Mouse (Mus musculus) frontal cortex, postnatal 10 days (tissue): ENCODE data around the gene Slit3.

Experiments
- DNase-seq, 2 experiments: peaks; one replicate each; pipeline ENCODE4 v3.0.0; 2022; ENCODE audit warnings: low spot score in 2 of 2, mixed read lengths in 1 of 2

Slit3 gene

DNA sequence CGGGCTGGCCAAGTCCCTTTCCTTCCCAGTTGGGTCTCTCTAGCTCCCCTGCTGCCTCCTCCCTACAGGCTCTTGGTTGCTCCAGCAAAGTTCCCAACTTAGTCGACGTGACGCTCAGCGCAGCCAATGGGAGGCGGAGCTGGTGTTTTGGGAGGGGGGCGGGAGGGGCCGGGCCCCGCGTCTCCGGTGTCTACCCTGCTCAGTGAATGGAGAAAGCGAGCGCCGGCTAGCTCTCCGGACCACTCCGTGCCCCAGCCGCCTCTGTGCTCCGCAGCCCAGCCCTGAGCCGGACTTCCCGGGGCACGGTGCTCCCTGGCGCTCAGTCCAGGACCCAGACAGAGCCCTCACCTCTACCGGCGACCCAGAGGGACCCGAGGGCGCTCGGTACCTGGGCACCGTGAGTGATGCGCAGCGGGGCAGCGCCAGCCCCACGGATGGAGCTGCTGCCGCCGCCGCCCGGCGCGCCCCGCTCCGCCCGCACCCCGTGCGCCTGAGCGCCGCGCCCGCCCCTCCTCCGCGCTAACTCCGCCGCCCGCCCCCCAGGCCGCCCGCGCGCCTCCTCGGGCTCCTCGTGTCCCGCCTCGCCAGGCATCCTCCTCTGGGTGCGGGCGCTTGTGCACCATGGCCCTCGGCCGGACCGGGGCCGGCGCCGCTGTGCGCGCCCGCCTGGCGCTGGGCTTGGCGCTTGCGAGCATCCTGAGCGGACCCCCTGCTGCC lies at the start of gene Slit3:
Slit3 (plus strand) TSS at position 331 of the 717 bp plus-strand sequence.
- DNase-seq: no peak

DNA sequence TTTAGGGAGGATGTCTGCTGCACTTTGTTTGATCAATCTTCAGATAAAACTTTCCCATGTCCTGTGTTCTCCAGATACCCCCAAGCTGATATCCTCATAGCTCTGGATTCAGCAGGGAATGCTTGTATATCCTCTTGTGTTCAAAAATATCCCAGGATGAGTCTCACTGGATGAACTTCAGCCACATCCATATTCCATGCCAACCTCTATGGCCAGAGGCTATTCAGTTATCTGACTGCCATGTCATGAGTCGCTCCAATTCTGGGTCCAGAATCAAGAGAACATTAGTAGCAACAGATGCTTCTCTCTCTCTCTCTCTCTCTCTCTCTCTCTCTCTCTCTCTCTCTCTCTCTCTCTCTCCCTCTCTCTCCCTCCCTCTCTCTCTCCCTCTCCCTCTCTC lies 49.6 kb upstream of the Slit3 start:
- DNase-seq: no peak

DNA sequence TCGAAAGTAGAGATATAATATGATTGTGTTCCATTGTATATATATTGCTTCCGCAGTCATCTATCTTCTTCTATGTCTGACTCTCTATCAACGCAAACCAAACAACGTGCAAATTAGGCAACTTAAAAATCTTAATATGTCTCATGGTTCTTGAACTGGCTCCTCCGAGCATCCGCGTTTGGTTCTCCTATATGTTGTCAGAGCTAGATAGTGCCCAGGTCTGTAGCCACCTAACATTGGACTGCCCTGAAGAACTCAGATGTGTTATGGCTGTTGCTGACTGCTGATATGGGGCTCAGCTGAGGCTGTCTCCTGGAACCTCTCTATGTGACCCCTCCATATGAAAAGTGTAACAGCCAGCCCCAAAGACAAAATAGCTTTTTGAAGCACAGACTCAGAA lies 45.6 kb upstream of the Slit3 start:
- DNase-seq: no peak

DNA sequence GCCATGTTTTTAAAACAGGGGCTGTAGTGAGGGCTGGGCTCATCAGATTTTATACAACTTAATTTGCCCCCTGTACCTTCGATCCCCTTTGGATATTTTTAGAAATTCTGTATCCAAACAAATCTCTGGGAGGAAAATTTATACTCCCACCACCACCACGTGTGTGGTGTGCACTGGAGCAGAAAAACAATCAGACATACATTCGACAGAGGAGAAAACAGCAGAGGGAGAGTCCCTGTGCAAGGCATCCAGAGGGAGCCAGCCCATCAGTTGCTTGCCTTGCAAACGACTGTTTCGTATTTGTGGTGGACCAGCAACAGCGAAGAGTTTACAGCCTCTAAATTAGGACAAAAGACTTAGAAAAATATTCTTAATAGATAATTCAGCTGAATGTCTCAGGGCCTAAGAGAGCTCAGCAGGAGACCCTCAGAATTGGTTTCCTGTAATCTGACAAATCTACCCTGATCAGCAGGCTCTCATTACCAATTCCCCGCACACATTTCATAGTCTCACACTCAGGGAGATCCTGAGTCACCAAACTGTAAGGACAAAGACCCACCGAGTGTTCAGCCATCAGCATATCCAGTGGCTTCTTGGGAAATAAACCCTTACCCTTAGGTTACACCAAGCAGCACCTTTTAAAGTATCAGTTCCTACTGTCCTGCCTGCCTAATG lies 40.4 kb upstream of the Slit3 start:
- DNase-seq: no peak

DNA sequence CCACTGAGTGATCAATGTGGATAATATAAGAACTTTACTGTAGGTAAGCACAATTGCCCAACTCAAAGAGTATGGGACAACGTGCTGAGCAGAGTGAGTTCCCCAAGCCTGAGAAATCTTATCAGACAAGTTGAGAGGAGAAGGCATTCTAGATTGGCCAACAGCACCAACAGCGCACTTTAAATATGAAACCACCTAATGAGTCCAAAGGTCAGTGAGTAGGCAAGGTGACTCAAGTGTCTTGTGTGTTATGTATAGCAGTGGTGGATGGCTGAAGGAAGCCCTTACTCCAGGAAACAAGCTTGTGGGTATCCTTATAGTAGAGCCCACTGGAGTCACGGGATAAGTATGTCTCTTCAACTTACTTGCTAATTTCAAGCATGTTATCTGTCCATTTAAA lies 38.7 kb upstream of the Slit3 start:
- no peak for DNase-seq

DNA sequence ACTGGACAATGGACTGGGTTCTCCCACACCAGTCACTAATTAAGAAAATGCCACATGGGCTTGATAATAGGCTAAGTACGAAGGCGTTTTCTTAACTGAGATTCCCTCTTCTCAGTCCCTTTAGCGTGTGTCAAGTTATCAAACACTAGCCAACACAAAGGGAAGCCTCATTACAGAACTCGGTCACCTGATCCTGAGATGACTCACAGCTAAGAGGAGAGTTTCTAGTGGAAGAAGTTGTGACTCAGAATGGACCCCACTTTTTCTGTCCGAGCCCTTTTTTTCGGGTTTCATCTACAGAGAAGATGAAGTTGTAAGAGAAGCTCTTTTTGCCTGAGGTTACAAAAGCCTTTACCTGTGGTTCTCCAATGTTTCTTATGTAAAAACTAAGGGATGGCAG lies 38.0 kb upstream of the Slit3 start:
- DNase-seq: no peak

DNA sequence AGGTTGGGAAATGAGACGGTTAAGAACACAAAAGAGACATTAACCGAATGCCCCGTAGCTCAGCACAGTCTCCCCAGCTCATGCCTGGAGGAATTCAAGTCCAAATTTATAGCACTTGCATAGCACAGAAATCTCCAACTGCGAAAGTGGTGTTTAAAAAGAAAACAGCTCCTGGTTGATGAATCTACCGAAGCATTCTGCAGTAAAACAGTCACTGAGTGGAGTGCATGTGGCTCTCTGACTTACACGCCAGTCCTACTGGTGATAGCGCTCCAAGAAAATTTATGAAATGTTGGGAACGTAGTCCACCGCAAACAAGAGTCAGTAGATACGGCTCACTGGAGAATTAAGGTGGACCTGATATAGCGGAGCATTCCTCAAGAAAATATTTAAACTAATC lies 35.7 kb upstream of the Slit3 start:
- no peak for DNase-seq

DNA sequence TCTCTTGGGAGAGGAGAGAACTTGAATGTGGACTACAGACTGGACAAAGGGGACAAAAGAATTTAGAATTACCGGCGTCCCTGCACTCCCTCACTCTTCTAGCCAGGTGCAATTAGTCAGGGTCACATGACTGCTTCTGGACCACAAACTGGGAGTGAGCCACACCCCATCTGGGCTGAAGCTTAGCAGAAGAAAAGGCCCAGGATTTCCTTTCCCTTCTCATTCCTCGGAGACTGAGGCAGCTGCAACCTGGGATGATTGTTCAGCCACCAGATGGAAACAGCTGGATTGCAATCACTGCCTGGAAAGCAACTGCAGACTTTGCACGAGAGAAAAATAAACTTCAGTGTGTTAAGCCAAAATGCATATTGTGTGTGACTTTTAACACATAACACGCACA lies 35.0 kb upstream of the Slit3 start:
- DNase-seq: no peak

DNA sequence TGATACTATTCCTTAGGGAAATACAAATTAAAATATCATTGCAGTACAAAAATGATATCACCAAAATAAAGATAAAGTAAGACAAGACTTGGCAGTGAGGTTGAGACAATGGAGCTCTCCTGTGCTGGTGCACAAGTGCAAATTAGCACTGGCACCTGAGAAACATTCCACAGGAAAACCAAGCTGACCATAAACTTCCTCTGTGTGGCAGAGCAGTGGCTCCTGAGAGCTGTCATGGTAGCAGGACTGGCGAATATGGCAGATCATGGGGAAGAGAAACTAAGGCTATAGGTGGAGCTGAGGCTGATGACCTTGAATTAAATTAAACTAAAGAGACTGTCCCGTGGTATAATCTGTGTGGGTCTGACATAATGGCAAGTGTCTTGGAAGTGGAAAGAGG lies 33.6 kb upstream of the Slit3 start:
- DNase-seq: no peak

DNA sequence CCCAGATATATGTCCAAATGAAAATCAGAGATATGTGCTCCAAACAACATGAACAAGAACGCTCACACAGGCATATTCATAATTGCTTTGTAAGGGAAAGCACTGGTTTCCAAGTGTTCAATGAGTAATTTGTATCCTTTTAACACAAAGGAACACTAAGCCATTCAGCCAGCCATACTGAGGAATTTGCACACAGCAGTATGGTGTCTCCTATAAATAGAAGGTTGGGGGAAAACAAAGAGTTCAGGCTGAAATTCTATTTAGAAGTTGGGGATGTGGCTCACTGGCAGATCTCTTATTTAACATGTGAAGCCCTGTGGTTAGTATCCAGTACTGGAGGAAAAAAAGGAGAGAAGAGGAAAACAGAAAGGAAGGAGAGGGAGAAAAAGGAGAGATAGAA lies 32.9 kb upstream of the Slit3 start:
- DNase-seq: no peak

DNA sequence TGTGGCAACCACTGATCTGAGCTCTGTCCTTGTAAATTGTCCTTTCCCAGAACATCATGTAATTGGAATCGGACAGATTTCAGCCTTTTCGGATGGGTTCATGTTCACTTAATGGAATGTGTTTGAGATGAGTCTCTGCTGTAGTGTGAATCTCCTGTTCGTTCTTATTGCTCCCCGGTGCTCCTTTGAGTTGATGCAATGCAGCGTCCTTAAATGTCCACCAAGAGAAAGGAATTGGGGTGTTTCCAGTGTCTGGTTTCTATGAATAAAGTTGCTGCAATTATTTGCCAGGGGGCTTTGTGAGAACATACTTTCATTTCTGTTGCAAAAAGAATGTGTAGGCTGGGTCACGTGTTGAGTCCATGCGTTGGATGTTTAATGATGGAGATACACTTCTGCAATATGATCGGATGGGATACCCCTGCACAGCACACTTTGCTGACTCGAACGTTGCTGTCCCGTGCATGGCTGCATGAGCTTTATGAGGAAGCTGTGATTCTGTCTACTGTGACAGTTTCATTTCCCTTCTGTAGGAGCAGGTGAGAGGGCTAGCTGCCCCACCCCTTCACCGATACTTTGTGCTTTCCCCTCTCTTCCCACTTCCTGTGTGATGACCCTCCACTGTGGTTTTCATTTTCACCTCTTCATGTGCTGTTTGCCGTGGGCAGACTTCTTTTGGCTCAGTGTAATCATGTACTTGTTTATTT lies 30.2 kb upstream of the Slit3 start:
- no peak for DNase-seq

DNA sequence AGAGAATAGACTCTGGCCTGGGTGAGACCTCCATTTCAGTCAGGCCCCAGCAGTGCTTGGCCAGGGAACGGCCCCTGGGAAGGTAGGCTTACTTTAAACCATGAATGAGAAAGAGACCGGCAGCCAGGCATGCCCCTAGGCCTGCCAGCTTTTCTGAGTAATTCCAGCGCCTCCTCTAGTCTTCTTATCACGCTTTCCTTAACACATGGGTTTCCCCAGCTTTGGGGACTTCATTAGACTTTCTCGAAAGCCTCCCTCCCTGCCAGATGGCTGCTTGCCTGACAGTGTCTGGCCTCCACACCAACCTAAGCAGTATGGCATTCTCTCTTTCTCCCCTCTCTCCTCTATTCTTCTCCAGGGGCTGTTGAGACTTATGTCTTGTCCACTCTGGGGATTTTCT lies 24.5 kb upstream of the Slit3 start:
- no peak for DNase-seq

DNA sequence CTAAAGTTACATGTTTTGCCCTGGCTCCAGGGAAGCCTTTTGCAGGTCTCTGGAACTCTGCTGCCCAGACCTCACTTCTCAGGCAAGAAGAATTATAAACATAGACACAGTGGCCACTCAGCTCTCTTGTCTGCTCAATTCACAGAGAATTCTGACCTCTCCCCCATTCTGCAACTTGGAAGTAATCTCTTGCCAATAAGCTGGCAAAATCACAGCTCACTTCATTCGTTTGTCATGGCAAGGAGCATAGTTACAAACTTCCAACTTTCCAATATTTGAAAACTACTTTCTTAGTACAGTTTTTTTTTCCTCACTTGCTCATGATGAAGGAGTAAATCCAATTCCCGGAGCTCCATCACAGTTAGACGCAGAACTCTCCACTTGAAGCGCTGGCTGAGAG lies 11.2 kb upstream of the Slit3 start:
- DNase-seq: no peak

DNA sequence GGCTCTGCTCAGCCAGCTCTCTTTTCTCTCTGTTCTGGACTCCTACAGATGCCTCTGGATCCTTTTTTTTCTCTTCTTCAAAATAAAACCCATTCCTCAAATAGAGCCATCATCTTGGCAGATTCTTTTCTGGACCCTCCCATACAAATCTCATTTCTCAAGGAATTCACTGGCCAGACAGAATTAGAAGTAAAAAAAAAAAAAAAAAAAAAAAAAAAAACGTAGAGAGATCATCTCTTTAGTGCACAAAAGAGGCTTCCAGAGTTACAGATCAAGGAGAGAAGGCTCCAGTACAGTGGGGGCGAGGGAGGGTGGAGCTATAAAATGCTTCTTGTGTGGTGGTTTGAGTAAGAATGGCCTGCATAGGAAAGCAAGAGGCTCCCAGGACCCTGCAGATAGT lies 10.2 kb upstream of the Slit3 start:
- DNase-seq: no peak

DNA sequence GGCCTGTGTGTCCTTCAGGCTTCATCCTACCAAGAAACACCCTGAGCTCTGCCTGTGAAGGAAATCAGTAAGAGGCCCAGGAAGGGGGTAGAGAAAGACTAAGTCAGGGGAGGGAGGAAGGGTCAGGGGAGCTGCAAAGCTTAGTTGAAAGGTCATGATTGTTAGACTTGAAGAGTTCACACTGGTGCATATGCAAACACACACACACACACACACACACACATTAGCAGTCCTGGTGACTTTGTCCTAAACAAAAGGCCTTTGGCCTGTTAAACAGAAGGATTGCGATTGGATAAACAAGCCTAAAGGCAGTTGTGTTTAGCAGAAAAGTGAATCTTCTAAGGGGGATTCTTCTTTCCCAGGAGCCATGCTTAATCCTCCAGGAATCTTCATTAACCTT lies 7.7 kb upstream of the Slit3 start:
- no peak for DNase-seq

DNA sequence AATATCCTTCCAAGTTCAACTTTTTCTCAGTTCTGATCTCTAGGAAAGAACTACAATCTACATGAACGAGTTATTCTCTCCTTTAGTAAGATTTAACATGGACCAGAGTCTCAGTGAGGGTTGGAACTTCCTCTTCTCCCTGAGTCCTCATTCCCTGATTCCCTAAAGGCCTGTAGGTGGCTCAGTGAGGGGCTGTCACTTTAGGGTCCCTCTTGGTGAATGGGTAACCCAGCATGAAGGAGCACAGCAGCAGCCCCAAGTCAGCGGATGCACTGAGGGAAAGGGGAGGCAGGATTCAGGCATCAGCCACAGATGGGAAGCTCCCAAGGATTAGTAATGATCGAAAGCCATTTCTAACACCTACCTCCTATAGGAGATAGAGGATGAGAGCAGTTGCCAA lies 4.6 kb upstream of the Slit3 start:
- DNase-seq: no peak

DNA sequence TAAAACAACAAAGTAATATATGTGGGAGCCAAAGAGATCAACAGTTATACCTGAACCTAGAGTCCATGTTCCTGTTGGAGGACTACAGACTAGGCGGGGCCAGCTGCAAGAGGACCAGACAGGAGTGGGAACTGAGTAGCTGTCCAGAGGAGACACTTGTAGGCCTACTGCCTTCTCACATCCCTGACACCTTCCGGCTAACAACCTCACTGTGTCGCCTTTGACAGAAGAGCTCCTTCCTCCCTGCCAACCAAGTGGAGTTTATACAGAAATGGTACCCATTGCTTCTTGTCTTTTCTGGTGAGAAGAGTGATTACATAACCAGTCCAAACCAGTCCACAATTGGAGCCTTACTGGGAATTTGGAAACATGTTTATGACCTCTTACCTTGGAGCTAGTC lies 3.2 kb upstream of the Slit3 start:
- DNase-seq: no peak

DNA sequence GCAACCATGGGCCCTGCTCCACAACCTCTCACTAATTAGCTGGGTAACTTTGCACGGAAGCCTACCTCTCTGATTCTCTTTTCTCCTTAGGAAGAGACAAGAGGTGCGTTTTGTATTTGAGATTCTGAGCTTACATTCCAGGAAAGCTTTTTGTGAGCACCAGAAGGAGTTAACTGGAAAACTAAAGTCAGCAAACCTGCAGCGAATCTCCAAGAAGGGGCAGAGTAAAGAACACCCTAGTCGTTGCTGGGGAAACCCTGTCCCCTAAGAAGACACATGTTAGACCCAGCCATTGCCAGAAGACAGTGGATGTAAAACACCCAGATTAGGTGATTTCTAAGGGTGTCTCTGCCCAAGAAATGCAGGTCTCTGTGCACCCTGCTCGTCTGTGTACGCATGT lies 2.3 kb upstream of the Slit3 start:
- no peak for DNase-seq

DNA sequence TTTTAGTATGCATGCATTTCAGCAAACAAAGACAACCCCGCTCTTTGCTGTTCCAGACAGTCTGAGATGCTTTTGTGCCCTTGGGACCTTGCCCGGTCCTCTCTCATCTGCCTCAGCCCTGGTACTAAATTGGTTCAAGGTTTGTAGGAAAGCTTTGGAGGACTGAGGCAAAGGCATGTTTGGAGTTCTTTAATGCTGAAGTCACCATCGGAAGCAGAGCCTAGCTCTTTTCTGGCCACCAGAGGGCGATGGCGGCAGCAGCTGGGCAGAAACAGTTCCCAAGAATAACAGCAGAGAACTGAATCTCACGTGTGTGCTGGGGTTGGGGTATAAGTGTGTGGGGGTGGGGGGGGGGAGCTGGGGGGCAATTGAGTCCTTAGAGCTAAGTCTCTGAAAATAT lies 1.7 kb upstream of the Slit3 start:
- DNase-seq: peak; percentile 37 to 68

DNA sequence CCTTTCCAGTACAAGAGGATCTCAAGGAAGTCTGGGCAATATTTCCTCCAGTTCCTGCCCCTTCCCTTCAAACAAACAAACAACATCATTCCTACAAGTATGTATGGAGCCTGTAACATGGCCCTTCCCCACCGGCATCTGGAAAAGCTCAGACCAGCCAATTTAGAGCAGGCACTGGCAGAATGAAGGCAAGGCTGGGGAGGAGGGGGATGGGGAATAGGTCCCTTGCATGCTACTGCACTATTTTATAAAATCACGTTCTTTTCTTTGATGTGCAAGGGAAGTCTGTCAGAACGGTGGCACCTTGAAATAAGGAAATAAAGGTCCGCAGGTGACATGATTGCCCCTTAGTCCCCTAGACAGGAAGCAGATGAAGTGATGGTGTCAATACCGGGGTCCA lies 948 bp upstream of the Slit3 start:
- DNase-seq: no peak

DNA sequence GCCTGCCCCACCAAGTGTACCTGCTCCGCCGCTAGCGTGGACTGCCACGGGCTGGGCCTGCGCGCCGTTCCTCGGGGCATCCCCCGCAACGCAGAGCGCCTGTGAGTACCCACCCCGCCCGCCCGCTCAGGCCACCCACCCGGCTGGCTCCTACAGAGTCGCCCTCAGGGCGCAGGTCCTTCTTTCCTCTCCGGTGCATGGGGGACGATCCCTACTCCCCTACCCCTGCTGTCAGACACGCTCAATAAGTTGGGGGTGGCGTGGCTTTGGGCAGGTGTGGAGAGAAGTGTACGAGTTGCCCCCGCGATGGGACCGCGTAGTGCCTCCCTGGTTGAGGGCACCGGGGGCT lies 561 bp downstream of the Slit3 start:
- no peak for DNase-seq

DNA sequence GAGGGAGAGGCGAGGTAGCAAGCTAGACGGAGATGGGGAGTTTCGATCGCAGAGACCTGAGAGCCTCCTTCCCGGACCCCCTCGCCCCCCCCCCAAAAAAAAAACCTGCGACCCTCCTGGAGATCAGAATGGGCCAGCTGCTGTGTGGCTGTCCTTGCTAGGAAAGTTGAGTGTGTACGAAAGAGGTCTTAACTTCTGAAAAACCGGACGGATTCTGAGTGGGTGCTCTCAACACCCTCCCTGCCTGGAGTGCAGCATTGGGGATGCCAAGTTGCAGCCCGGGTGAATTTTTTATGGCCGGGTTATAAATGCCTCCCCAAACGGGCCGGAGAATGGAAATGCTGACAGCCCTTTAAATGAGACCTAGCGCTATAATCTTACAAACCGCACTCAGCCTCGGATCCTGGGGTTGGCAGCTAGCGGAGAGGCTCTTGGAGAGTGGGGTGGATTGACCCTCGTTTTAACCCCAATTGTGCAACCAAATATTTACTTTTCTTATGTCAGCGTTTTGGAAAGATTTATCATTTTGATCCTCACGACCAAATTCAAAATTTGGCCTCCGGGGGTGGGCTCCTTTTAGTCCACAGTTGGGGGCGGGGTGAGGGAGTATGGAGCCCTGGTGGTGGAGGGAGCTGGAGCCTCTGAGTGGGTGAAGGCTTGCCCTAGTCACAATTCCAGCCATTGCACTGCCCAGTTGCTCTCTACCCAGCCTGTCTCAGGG lies 1.2 kb downstream of the Slit3 start:
- DNase-seq: no peak
